8 mouse cellular contexts compared by ENCODE assay signal in the genomic region with DNA sequence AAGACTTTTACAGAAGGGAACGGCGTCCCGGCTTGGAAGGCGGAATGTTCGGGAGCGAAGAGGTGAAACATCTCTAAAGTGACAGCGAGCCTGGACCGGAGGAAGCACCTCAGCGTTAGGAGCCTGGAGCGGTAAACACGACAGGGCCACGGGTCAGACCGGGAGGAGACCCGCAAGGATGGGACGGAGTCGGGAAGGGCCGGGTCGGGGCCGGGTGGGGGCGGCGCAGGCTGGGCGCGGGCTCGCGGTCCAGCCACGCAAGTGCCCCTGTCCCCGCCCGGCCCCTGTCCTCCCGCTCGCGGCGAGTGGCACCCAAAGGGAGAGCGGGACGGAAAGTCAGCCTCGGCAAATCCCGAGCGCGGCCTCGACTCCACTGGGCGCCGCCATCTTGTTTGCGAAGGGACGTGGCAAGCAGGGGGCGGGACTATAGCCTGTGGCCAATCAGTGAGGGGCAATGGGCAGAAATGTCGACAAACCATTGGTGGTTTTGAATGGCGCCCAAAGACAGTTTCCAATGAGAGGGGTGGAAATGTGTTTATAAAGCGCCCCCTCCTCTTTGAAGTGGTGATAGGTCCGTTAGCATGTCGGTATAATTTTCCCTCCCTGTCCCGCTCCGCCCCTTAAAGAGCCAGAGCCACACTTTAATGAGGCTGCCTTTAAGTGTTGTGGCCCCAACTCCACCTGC. TPM values are rescaled to one million over a fixed set of nuclear protein-coding genes. Genes with fewer than 3 reads are reported as not detected.
A peak's percentile ranks its signal among the peaks of the same experiment; 100 is the strongest.
DNase-seq lines count a peak whose midpoint lies in the region; ATAC-seq lines count a peak whose summit lies in the region.

A gene (minus strand): TSS at position 396 of the 685 bp plus-strand sequence.
A gene (minus strand): TSS at position 413 of the 685 bp plus-strand sequence.

- no peaks in the 10 kb centered on the region for H3K9me3 ChIP-seq in heart, embryonic 13.5 days
- H3K9me3 ChIP-seq in liver, embryonic 12.5 days (replicated peaks) = no peaks in the 10 kb centered on the region
- H3K9me3 ChIP-seq in stomach, embryonic 15.5 days = no peaks in the 10 kb centered on the region

- ATAC-seq in heart, embryonic 13.5 days (ENCODE audit: extremely low read depth, insufficient number of reproducible peaks, low FRiP score, low TSS enrichment) = peak; percentile 90
- peak; percentile 95 for ATAC-seq in liver, embryonic 12.5 days
- ATAC-seq in stomach, embryonic 15.5 days (ENCODE audit: insufficient read depth, low FRiP score, low read depth) = peak; percentile 94

- no peaks in the 10 kb centered on the region for H3K27me3 ChIP-seq in heart, embryonic 13.5 days (replicated peaks)
- H3K27me3 ChIP-seq in liver, embryonic 12.5 days (replicated peaks) = no peaks in the 10 kb centered on the region
- H3K27me3 ChIP-seq in stomach, embryonic 15.5 days (replicated peaks) = no peaks in the 10 kb centered on the region

- peak within 1 kb of the TSS; percentile 94 for H3K9ac ChIP-seq in heart, embryonic 13.5 days
- peak within 1 kb of the TSS; percentile 93 for H3K9ac ChIP-seq in liver, embryonic 12.5 days
- H3K9ac ChIP-seq in stomach, embryonic 15.5 days = peak within 1 kb of the TSS; percentile 87

- H3K27ac ChIP-seq in brown adipose tissue, adult 24 weeks (replicated peaks; ENCODE audit: low read depth, low read length) = no peak within 1 kb of the TSS
- H3K27ac ChIP-seq in heart, embryonic 13.5 days (replicated peaks) = peak within 1 kb of the TSS; percentile 70
- peak within 1 kb of the TSS; percentile 85 for H3K27ac ChIP-seq in liver, embryonic 12.5 days
- peak within 1 kb of the TSS; percentile 77; the same call in 1 of the 2 replicates for H3K27ac ChIP-seq in stomach, embryonic 15.5 days

- H3K4me3 ChIP-seq in brown adipose tissue, adult 24 weeks (ENCODE audit: insufficient read depth, low read depth, low read length) = peak within 1 kb of the TSS; percentile 59
- peak within 1 kb of the TSS; percentile 65 for H3K4me3 ChIP-seq in heart, embryonic 13.5 days
- peak within 1 kb of the TSS; percentile 93 for H3K4me3 ChIP-seq in liver, embryonic 12.5 days
- H3K4me3 ChIP-seq in stomach, embryonic 15.5 days (replicated peaks) = peak within 1 kb of the TSS; percentile 80

- WGBS in heart, embryonic 13.5 days = under 1% methylated on average over 47 of the region's 51 CpGs
- under 1% methylated on average over 50 of the region's 51 CpGs for WGBS in liver, embryonic 12.5 days (ENCODE audit: insufficient replicate concordance)
- WGBS in stomach, embryonic 15.5 days = 1% methylated on average over 51 of the region's 51 CpGs

- H3K36me3 ChIP-seq in heart, embryonic 13.5 days = peaks cover 9% of the 10 kb centered on the region
- H3K36me3 ChIP-seq in liver, embryonic 12.5 days = peaks cover 28% of the 10 kb centered on the region
- no peaks in the 10 kb centered on the region; the same call in 1 of the 2 replicates for H3K36me3 ChIP-seq in stomach, embryonic 15.5 days

- peak; percentile 98 for DNase-seq in CD4-positive, CD25-positive, alpha-beta regulatory T cell, adult 2 months (ENCODE audit: low read depth, low spot score)
- peak; percentile 94 for DNase-seq in fat pad, adult 2 months (ENCODE audit: extremely low read depth, low read depth, low spot score)
- DNase-seq in kidney, postnatal 10 days = peak; percentile 97
- DNase-seq in natural killer cell, adult 2 months (ENCODE audit: low spot score in 2 of 2) = peak; percentile 95 to 96

- no peaks in the 10 kb centered on the region for H3K4me1 ChIP-seq in brown adipose tissue, adult 24 weeks (ENCODE audit: control insufficient read depth, insufficient read depth, insufficient read length, low read length)
- H3K4me1 ChIP-seq in heart, embryonic 13.5 days = peaks cover 43% of the 10 kb centered on the region
- H3K4me1 ChIP-seq in liver, embryonic 12.5 days = peaks cover 45% of the 10 kb centered on the region
- peaks cover 26% of the 10 kb centered on the region for H3K4me1 ChIP-seq in stomach, embryonic 15.5 days

- peak within 1 kb of the TSS; percentile 72 for H3K4me2 ChIP-seq in heart, embryonic 13.5 days
- H3K4me2 ChIP-seq in liver, embryonic 12.5 days = peak within 1 kb of the TSS; percentile 73
- peak within 1 kb of the TSS; percentile 60 for H3K4me2 ChIP-seq in stomach, embryonic 15.5 days

RNA-seq across cellular contexts. Expression of the first gene that starts in this region (rescaled TPM):
- not detected in 2 replicates for polyA plus RNA-seq in brown adipose tissue, adult 24 weeks (2012; ENCODE audit: insufficient read depth, insufficient read length, missing spikeins)
- not detected in 2 replicates for polyA plus RNA-seq in heart, embryonic 13.5 days (2015; fragmentation: Nextera tagmentation; extraction: Ambion mirVana)
- polyA plus RNA-seq in liver, embryonic 12.5 days (2016; fragmentation: Nextera tagmentation; extraction: Ambion mirVana) = not detected in 2 replicates
- polyA plus RNA-seq in stomach, embryonic 15.5 days (2015; fragmentation: Nextera tagmentation; extraction: Ambion mirVana) = 0.14 and 0.18 TPM in 2 replicates

RNA-seq across cellular contexts. Expression of the second gene that starts in this region (rescaled TPM):
- 8.7 and 10.4 TPM in 2 replicates for polyA plus RNA-seq in brown adipose tissue, adult 24 weeks (2012; ENCODE audit: insufficient read depth, insufficient read length, missing spikeins)
- 38.5 and 39.3 TPM in 2 replicates for polyA plus RNA-seq in heart, embryonic 13.5 days (2015; fragmentation: Nextera tagmentation; extraction: Ambion mirVana)
- 57.6 and 58.7 TPM in 2 replicates for polyA plus RNA-seq in liver, embryonic 12.5 days (2016; fragmentation: Nextera tagmentation; extraction: Ambion mirVana)
- polyA plus RNA-seq in stomach, embryonic 15.5 days (2015; fragmentation: Nextera tagmentation; extraction: Ambion mirVana) = 59.9 and 60.8 TPM in 2 replicates
